Mouse (Mus musculus): ENCODE data around the gene Unc13b.

DNA sequence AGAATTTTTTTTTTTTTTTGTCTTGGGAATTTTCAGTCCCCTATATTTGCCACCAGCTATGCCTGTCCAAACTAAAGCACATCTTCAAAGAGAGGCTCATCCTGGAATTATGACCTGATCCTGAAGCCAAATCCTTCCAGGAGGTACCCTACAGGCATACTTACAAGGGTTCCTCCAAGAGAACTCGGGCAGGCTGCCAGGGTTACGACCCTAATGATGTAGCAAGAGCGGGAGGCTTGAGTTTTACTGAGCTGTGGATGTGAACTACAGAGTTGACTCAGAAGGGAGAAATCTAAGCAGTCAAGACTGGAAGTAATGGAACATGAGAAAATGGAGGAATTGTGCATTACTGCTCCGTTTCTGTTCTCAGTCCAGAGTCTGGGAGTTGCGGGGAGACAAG, 201.3 kb downstream of the Unc13b start:
- TF ChIP-seq CTCF (IDR thresholded peaks at IDR 0.05; ENCODE audit: low read depth) (no peak), EP300 (IDR thresholded peaks at IDR 0.05; ENCODE audit: low read depth) (no peak)

All from liver, postnatal 0 days (tissue).